Mouse (Mus musculus) cerebellum, adult 2 months (tissue): ENCODE data around the gene Eloa. TPM values are rescaled to one million over a fixed set of nuclear protein-coding genes. Genes with fewer than 3 reads are reported as not detected.

Experiments
- DNase-seq, 2 experiments: peaks; one replicate each; pipeline ENCODE4 v3.0.0; 2021
- H3K27ac ChIP-seq: fragments of 200-500 bp; 2 replicates; pipeline ENCODE4 v1.5.1; 2012; ENCODE audit warnings: low read length, control low read depth, inconsistent platforms; ENCODE audit not compliant: insufficient read depth
- H3K27me3 ChIP-seq: fragments of 200-500 bp; 2 replicates; pipeline ENCODE4 v1.6.1; 2012; ENCODE audit warnings: inconsistent platforms, mild to moderate bottlenecking, low read length, moderate library complexity; ENCODE audit not compliant: control insufficient read depth, insufficient read depth
- H3K4me1 ChIP-seq: fragments of 200-500 bp; 2 replicates; pipeline ENCODE4 v1.6.1; 2011; ENCODE audit warnings: low read length; ENCODE audit not compliant: control insufficient read depth, insufficient read depth
- H3K4me3 ChIP-seq: fragments of 200-500 bp; replicated peaks from 2 replicates; pipeline ENCODE3; 2011; ENCODE audit warnings: mild to moderate bottlenecking, low read depth, low read length, control low read depth; ENCODE audit not compliant: insufficient read depth
- CTCF ChIP-seq: fragments of 200-500 bp; IDR thresholded peaks from 2 replicates; pipeline ENCODE4 v1.5.1; 2011; ENCODE audit warnings: low read depth, mild to moderate bottlenecking, control low read depth, low read length, moderate library complexity, borderline replicate concordance; ENCODE audit not compliant: insufficient read depth
- POLR2A ChIP-seq: fragments of 200-500 bp; IDR thresholded peaks from 2 replicates; pipeline ENCODE4 v1.6.1; 2011; ENCODE audit warnings: low read length, control low read depth, borderline replicate concordance; ENCODE audit not compliant: insufficient read depth
- WGBS: fragments of 180-500 bp; shearing (Covaris S2); methylation state at CpG from one replicate; pipeline ENCODE4 v1.1.7; 2018; 5-methylcytosine and 5-hydroxymethylcytosine counted together
- polyA plus RNA-seq: library from polyadenylated mRNA; depleted of rRNA; stranded (reverse); fragments of >200 nt; gene quantifications from 2 replicates; pipeline ENCODE4 v1.2.3, GENCODE M21; 2012

Eloa gene
- polyA plus RNA-seq, 1 experiment = 18.3 TPM

DNA sequence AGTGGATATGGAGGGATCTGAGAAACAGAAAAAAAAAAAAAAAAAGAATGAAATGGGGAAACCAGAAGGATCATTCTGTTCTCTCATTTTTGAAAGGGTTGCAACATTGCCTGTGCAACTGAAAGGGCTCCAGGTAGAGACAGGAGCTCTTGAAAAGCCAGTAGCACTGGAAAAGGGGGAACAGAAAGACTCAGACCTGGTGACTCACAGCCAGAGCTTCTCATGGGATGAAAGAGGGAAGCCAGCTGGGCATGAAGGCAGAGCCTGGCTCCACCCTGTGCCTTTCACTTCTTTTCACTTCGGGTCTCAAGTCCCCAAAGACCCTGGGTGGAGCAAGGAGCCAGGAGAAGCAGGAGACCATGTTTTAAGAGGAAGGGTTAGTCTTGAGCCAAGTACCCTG, 34.5 kb upstream of the Eloa start:
- no peak for DNase-seq
- H3K27ac ChIP-seq = no peak overlapping the region
- 8% methylated on average over 1 of the region's 1 CpGs for WGBS
- no peaks in the 10 kb centered on the region for H3K27me3 ChIP-seq
- peaks cover 2% of the 10 kb centered on the region; the same call in 1 of the 2 replicates for H3K4me1 ChIP-seq
- TF ChIP-seq CTCF (no peak), POLR2A (no peak)
- no peak overlapping the region for H3K4me3 ChIP-seq

DNA sequence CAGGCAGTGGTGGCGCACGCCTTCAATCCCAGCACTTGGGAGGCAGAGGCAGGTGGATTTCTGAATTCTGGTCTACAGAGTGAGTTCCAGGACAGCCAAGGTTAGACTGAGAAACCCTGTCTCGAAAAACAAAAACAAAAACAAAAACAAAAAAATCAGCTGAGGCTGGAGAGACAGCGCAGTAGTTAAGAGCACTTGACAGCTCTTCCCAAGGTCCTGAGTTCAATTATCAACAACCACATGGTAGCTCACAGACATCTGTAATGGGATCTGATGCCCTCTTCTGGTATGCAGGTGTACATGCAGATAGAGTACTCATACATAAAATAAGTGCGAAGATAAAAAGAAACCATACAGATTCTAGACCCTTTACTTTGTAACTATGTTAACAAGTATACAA, 32.3 kb upstream of the Eloa start:
- Histone ChIP-seq H3K27ac (no peak overlapping the region), H3K4me1 (peaks cover 5% of the 10 kb centered on the region), H3K4me3 (no peak overlapping the region), H3K27me3 (no peaks in the 10 kb centered on the region; the same call in 1 of the 2 replicates)
- no peak for TF ChIP-seq POLR2A
- TF ChIP-seq CTCF = no peak
- no peak for DNase-seq
- 81% methylated on average over 5 of the region's 5 CpGs for WGBS

DNA sequence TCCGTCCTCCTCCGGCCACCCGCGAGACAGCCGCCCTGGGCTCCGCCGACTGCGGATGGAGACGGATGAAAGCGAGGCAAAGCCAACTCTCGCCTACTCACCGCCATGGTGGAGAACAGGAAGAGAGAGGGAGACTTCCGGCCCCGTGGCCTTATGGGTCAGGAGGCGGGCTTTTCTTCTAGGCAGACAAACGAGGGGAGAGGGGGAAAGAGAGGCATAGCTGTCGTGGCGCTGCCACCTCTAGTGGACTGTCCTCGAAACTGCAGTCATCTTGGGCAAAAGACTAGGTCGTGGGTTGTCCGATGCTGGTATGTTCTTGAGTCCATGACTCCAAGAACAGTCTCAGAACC, 31.7 kb upstream of the Eloa start, which contains the start of gene Rpl11:
Gene Rpl11 (minus strand): TSS at position 182 of the 350 bp plus-strand sequence.
- WGBS = under 1% methylated on average over 21 of the region's 21 CpGs
- no peaks in the 10 kb centered on the region; the same call in 1 of the 2 replicates for H3K27me3 ChIP-seq
- peak within 1 kb of the TSS; percentile 94 for H3K4me3 ChIP-seq
- TF ChIP-seq POLR2A (peak; percentile 83; the same call in 1 of the 2 replicates), CTCF (peak; percentile 91)
- peaks cover 5% of the 10 kb centered on the region for H3K4me1 ChIP-seq
- peak within 1 kb of the TSS; percentile 45; the same call in 1 of the 2 replicates for H3K27ac ChIP-seq
- DNase-seq = peak; percentile 91 to 93

DNA sequence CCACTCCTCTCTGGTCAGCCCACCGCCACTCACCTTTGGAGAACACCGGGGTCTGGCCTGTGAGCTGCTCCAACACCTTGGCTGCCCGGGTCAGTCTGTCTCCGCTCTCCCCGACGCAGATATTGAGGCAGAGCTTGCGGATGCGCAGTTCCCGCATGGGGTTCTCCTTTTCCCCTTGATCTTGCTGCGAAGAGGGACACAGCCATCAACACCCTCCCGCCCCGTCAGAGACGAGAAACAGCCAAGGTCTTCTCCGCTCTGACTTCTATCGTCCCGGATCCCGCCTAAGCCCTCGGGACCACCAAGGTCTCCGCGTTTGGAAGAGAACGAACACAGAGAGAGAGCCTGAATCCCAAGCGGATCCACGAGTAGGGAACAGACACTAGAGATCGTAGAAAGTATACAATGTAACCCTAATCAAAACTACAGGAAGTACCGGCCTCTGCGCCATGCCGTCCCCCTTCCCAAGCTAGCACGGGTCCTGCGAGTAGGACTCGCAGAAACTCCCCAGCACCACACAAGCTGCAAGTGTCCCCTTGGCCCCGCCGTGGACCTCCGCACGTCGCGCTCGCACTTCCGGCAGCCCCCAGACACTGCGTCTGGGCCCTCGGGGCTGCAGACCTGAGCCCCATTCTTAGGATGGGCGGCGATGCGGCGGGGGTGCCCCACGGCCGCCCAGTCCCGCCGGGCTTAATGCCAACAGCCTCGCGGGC, 31.1 kb upstream of the Eloa start:
- TF ChIP-seq CTCF (no peak), POLR2A (no peak)
- peaks cover 5% of the 10 kb centered on the region for H3K4me1 ChIP-seq
- no peaks in the 10 kb centered on the region; the same call in 1 of the 2 replicates for H3K27me3 ChIP-seq
- no peak for DNase-seq
- H3K27ac ChIP-seq = peak overlapping the region; percentile 45; the same call in 1 of the 2 replicates
- peak overlapping the region; percentile 94 for H3K4me3 ChIP-seq
- WGBS = under 1% methylated on average over 50 of the region's 50 CpGs

DNA sequence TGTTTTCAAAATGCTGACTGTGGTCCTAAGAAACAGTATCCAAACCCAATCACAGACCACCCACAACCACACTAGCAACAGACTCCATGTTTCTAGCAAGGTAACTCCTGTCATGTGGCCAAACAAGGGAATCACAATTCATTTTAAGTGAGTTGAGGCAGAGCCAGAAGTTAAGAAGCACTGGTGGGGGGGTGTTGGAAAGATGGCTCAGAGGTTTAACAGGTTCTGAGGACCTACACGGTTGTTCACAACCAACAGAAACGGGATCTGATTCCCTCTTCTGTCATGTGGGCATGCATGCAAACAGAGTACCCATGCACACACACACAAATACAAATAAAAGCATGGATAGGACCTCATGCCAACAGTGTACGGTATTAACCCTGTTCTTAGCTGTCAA, 30.5 kb upstream of the Eloa start:
- TF ChIP-seq POLR2A = no peak
- peak overlapping the region; percentile 94 for H3K4me3 ChIP-seq
- no peaks in the 10 kb centered on the region; the same call in 1 of the 2 replicates for H3K27me3 ChIP-seq
- H3K4me1 ChIP-seq = peaks cover 5% of the 10 kb centered on the region
- DNase-seq = no peak
- H3K27ac ChIP-seq = no peak overlapping the region
- 1% methylated on average over 3 of the region's 3 CpGs for WGBS

DNA sequence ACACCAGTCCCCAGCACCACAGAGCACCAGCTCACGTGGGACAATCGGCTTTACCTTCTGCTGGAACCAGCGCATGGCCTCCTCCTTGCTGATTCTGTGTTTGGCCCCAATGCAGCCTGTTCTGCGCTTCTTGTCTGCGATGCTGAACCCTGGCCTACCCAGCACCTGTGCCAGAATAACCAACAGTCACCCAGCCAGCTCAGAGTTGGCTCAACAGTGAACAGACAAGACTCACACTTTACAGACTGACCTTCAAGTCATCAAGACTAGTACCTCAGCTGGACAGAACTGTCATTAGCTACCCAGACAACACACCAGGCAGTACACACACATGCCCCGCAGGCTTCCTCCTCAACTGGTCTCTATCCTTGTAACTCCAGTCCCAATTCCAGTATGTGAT, 28.7 kb upstream of the Eloa start:
- TF ChIP-seq CTCF (no peak), POLR2A (no peak)
- peaks cover 5% of the 10 kb centered on the region for H3K4me1 ChIP-seq
- H3K27ac ChIP-seq = no peak overlapping the region
- no peaks in the 10 kb centered on the region; the same call in 1 of the 2 replicates for H3K27me3 ChIP-seq
- no peak for DNase-seq
- no peak overlapping the region for H3K4me3 ChIP-seq
- 80% methylated on average over 6 of the region's 6 CpGs for WGBS

DNA sequence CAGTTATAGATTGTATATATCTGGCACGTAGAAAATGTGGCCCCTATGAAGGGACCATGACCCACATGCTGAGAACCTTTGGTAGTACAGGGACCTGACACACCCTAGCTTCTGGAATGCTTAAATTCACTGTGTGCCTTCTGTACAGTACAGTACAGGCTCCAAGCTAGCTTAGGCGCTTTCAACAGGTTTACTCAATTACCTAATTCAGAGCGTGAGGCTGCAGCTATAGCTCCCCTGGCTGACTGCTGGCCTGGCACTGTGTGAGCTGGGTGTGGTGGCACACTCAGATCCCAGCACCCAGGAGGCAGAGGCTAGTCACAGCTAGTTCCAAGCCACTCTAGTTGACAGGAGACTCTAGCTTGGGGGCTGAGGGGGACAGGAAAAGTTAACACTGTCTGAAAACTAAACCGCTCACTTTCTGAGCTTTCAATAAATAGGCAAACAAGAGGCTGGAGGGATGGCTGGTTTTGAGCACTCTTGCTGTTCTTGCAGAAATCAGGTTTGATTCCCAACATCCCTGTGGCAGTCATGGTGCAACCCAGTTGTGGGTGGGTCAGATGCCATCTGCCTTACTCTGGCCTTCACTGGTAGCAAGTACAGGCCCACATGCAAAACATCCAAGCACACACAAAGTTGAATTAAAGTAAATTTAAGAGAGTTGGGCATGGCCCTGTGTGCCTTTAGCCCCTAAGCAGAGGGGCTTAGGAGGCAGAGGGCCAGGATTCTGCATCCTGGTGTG, 26.9 kb upstream of the Eloa start:
- Histone ChIP-seq H3K27ac (no peak overlapping the region), H3K4me1 (peaks cover 5% of the 10 kb centered on the region), H3K4me3 (no peak overlapping the region), H3K27me3 (no peaks in the 10 kb centered on the region; the same call in 1 of the 2 replicates)
- 76% methylated on average over 4 of the region's 4 CpGs for WGBS
- TF ChIP-seq CTCF (no peak), POLR2A (no peak)
- no peak for DNase-seq

DNA sequence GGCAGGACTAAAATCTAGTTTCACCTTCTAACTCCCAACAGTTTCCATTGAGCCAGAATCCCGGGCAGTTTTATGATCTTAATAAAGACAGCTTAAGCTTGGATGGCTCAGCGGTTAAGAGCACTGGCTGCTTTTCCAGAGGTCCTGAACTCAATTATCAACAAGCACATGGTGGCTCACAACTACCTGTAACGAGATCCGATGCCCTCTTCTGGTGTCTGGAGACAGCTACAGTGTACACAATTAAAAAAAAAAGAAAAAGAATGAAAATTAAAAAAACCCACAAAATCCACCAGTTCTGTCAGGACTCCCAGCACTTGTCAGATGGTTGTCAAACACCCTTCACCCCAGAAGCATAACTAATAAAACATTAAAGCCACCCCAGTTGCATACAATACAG, 26.1 kb upstream of the Eloa start:
- H3K4me1 ChIP-seq = peaks cover 5% of the 10 kb centered on the region
- WGBS = 46% methylated on average over 4 of the region's 4 CpGs
- no peak overlapping the region for H3K4me3 ChIP-seq
- H3K27me3 ChIP-seq = no peaks in the 10 kb centered on the region; the same call in 1 of the 2 replicates
- TF ChIP-seq CTCF (no peak), POLR2A (no peak)
- H3K27ac ChIP-seq = no peak overlapping the region
- DNase-seq = no peak
